Mouse (Mus musculus): ENCODE results near the gene Gm20388. TPM values are rescaled to one million over a fixed set of nuclear protein-coding genes. Genes with fewer than 3 reads are reported as not detected.

Gm20388 gene
- polyA plus RNA-seq, 1 experiment from 2014 or later, result not detected

- Histone ChIP-seq H3K27ac (replicated peaks in 1 of 2; ENCODE audit: control insufficient read depth in 1 of 2, insufficient read depth in 1 of 2, low read depth in 2 of 2, low read length in 2 of 2) (peak overlapping the region; percentile 2 to 8; a peak in 1 of 4 replicates), H3K4me1 (ENCODE audit: control insufficient read depth in 2 of 2, insufficient read depth in 2 of 2, low read length in 2 of 2) (peaks cover 76 to 82% of the 10 kb centered on the region in 2 experiments), H3K4me3 (ENCODE audit: control insufficient read depth in 1 of 2, insufficient read depth in 1 of 2, low read depth in 1 of 2, low read length in 2 of 2) (no peak overlapping the region), H3K9ac (ENCODE audit: low read length) (peak overlapping the region; percentile 4; the same call in 1 of the 2 replicates), H3K4me2 (ENCODE audit: low read length) (no peak overlapping the region), H3K27me3 (ENCODE audit: control insufficient read depth, insufficient read depth, low read length) (no peaks in the 10 kb centered on the region), H3K9me3 (ENCODE audit: control insufficient read depth, low read length) (no peaks in the 10 kb centered on the region), H3K36me3 (ENCODE audit: control insufficient read depth, insufficient read depth, low read length) (no peaks in the 10 kb centered on the region)
- no peak for ATAC-seq (ENCODE audit: insufficient number of reproducible peaks, insufficient read depth, low FRiP score, low read depth)
- WGBS, result 55% methylated on average over 16 of the region's 16 CpGs
Measured at GRCm38 (mm10) chr8:120493508-120494464, 583.1 kb downstream of the Gm20388 start.

- H3K4me1 ChIP-seq (ENCODE audit: control insufficient read depth in 2 of 2, insufficient read depth in 2 of 2, low read length in 2 of 2), result peaks cover 78 to 88% of the 10 kb centered on the region in 2 experiments
- H3K4me3 ChIP-seq (ENCODE audit: control insufficient read depth in 1 of 2, insufficient read depth in 1 of 2, low read depth in 1 of 2, low read length in 2 of 2), result no peak overlapping the region
- 13% methylated on average over 14 of the region's 15 CpGs for WGBS
- H3K27ac ChIP-seq (replicated peaks in 1 of 2; ENCODE audit: control insufficient read depth in 1 of 2, insufficient read depth in 1 of 2, low read depth in 2 of 2, low read length in 2 of 2), result peak overlapping the region; percentile 29 to 61
- ATAC-seq (ENCODE audit: insufficient number of reproducible peaks, insufficient read depth, low FRiP score, low read depth), result 0 out of 2 replicates have a peak, but pooled peaks have one; percentile 6
- H3K27me3 ChIP-seq (ENCODE audit: control insufficient read depth, insufficient read depth, low read length), result no peaks in the 10 kb centered on the region
- H3K36me3 ChIP-seq (ENCODE audit: control insufficient read depth, insufficient read depth, low read length), result no peaks in the 10 kb centered on the region
- H3K9ac ChIP-seq (ENCODE audit: low read length), result peak overlapping the region; percentile 61; the same call in 1 of the 2 replicates
- H3K4me2 ChIP-seq (ENCODE audit: low read length), result peak overlapping the region; percentile 40
- H3K9me3 ChIP-seq (ENCODE audit: control insufficient read depth, low read length), result no peaks in the 10 kb centered on the region
Measured at GRCm38 (mm10) chr8:120494903-120495302, 584.3 kb downstream of the Gm20388 start.

DNA sequence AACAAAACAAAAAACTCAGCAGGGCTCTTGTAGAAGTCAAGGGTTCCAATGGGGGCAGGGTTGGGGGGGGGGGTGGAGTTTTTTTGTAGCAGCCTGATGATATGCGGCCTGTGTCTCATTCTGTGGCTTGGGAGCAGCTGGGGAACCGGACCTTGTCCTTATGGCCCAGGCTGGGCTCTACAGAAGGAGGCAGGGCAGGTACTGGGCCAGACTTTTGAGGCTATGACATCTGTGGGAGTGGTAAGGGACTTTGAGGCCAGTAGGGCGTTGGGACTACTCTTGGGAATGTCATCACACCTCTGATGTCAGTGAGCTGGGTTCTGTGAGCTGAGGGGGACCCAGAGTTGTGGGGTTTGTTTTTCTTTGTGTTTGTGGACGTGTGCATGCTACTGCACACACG lies 584.8 kb downstream of the Gm20388 start:
- Histone ChIP-seq H3K36me3 (ENCODE audit: control insufficient read depth, insufficient read depth, low read length) (no peaks in the 10 kb centered on the region), H3K27ac (replicated peaks in 1 of 2; ENCODE audit: control insufficient read depth in 1 of 2, insufficient read depth in 1 of 2, low read depth in 2 of 2, low read length in 2 of 2) (peak overlapping the region in 1 of 2 experiments; percentile 61; a peak in 2 of 4 replicates), H3K4me1 (ENCODE audit: control insufficient read depth in 2 of 2, insufficient read depth in 2 of 2, low read length in 2 of 2) (peaks cover 76 to 88% of the 10 kb centered on the region in 2 experiments), H3K4me2 (ENCODE audit: low read length) (peak overlapping the region; percentile 40; the same call in 1 of the 2 replicates), H3K4me3 (ENCODE audit: control insufficient read depth in 1 of 2, insufficient read depth in 1 of 2, low read depth in 1 of 2, low read length in 2 of 2) (no peak overlapping the region), H3K9ac (ENCODE audit: low read length) (no peak overlapping the region; the same call in 1 of the 2 replicates), H3K27me3 (ENCODE audit: control insufficient read depth, insufficient read depth, low read length) (no peaks in the 10 kb centered on the region), H3K9me3 (ENCODE audit: control insufficient read depth, low read length) (no peaks in the 10 kb centered on the region)
- 71% methylated on average over 5 of the region's 5 CpGs for WGBS
- ATAC-seq (ENCODE audit: insufficient number of reproducible peaks, insufficient read depth, low FRiP score, low read depth), result no peak

GRCm38 (mm10) chr8:120496478-120496877 lies 585.8 kb downstream of the Gm20388 start:
- Histone ChIP-seq H3K9ac (ENCODE audit: low read length) (no peak overlapping the region), H3K4me1 (ENCODE audit: control insufficient read depth in 2 of 2, insufficient read depth in 2 of 2, low read length in 2 of 2) (peaks cover 70 to 88% of the 10 kb centered on the region in 2 experiments), H3K27me3 (ENCODE audit: control insufficient read depth, insufficient read depth, low read length) (no peaks in the 10 kb centered on the region), H3K4me3 (ENCODE audit: control insufficient read depth in 1 of 2, insufficient read depth in 1 of 2, low read depth in 1 of 2, low read length in 2 of 2) (no peak overlapping the region), H3K36me3 (ENCODE audit: control insufficient read depth, insufficient read depth, low read length) (no peaks in the 10 kb centered on the region), H3K9me3 (ENCODE audit: control insufficient read depth, low read length) (no peaks in the 10 kb centered on the region), H3K27ac (replicated peaks in 1 of 2; ENCODE audit: control insufficient read depth in 1 of 2, insufficient read depth in 1 of 2, low read depth in 2 of 2, low read length in 2 of 2) (no peak overlapping the region), H3K4me2 (ENCODE audit: low read length) (no peak overlapping the region)
- WGBS, result 97% methylated on average over 15 of the region's 15 CpGs
- ATAC-seq (ENCODE audit: insufficient number of reproducible peaks, insufficient read depth, low FRiP score, low read depth), result no peak

DNA sequence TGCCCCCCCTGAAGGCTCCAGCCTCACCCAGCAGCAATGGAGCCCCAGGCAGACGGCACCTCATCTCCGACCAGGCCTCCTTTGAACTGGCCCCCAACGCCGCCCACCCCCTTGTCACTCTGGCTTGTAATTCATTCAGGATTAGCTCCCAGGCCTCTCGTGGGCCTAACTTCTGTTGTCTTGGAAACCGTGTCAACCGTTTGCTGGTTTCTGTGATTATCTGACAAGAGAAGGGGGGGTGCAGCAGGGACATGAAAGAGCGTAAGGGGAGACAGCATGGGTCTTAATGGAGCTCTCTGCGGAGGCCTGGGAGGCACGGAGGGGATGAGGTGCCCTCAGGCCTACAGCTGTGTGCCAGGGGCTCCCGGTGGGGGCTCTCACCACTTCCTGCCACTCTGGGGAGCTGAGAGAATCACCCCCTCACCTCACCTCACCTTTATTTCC lies 586.9 kb downstream of the Gm20388 start:
- ATAC-seq (ENCODE audit: insufficient number of reproducible peaks, insufficient read depth, low FRiP score, low read depth), result no peak
- no peaks in the 10 kb centered on the region for H3K36me3 ChIP-seq (ENCODE audit: control insufficient read depth, insufficient read depth, low read length)
- H3K4me1 ChIP-seq (ENCODE audit: control insufficient read depth in 2 of 2, insufficient read depth in 2 of 2, low read length in 2 of 2), result peaks cover 62 to 82% of the 10 kb centered on the region in 2 experiments
- H3K27me3 ChIP-seq (ENCODE audit: control insufficient read depth, insufficient read depth, low read length), result no peaks in the 10 kb centered on the region
- H3K9ac ChIP-seq (ENCODE audit: low read length), result peak overlapping the region; percentile 71
- H3K9me3 ChIP-seq (ENCODE audit: control insufficient read depth, low read length), result no peaks in the 10 kb centered on the region
- no peak overlapping the region for H3K4me3 ChIP-seq (ENCODE audit: control insufficient read depth in 1 of 2, insufficient read depth in 1 of 2, low read depth in 1 of 2, low read length in 2 of 2)
- peak overlapping the region; percentile 75 for H3K4me2 ChIP-seq (ENCODE audit: low read length)
- H3K27ac ChIP-seq (replicated peaks in 1 of 2; ENCODE audit: control insufficient read depth in 1 of 2, insufficient read depth in 1 of 2, low read depth in 2 of 2, low read length in 2 of 2), result peak overlapping the region; percentile 96 to 98
- 37% methylated on average over 11 of the region's 11 CpGs for WGBS

GRCm38 (mm10) chr8:120498349-120498831 lies 587.7 kb downstream of the Gm20388 start:
- Histone ChIP-seq H3K9ac (ENCODE audit: low read length) (peak overlapping the region; percentile 71), H3K4me3 (ENCODE audit: control insufficient read depth in 1 of 2, insufficient read depth in 1 of 2, low read depth in 1 of 2, low read length in 2 of 2) (peak overlapping the region; percentile 30 to 45), H3K4me2 (ENCODE audit: low read length) (peak overlapping the region; percentile 75), H3K27me3 (ENCODE audit: control insufficient read depth, insufficient read depth, low read length) (no peaks in the 10 kb centered on the region), H3K9me3 (ENCODE audit: control insufficient read depth, low read length) (no peaks in the 10 kb centered on the region), H3K27ac (replicated peaks in 1 of 2; ENCODE audit: control insufficient read depth in 1 of 2, insufficient read depth in 1 of 2, low read depth in 2 of 2, low read length in 2 of 2) (peak overlapping the region; percentile 96 to 98), H3K4me1 (ENCODE audit: control insufficient read depth in 2 of 2, insufficient read depth in 2 of 2, low read length in 2 of 2) (peaks cover 56 to 82% of the 10 kb centered on the region in 2 experiments), H3K36me3 (ENCODE audit: control insufficient read depth, insufficient read depth, low read length) (no peaks in the 10 kb centered on the region)
- WGBS, result 0% methylated on average over 4 of the region's 4 CpGs
- ATAC-seq (ENCODE audit: insufficient number of reproducible peaks, insufficient read depth, low FRiP score, low read depth), result peak; percentile 76

DNA sequence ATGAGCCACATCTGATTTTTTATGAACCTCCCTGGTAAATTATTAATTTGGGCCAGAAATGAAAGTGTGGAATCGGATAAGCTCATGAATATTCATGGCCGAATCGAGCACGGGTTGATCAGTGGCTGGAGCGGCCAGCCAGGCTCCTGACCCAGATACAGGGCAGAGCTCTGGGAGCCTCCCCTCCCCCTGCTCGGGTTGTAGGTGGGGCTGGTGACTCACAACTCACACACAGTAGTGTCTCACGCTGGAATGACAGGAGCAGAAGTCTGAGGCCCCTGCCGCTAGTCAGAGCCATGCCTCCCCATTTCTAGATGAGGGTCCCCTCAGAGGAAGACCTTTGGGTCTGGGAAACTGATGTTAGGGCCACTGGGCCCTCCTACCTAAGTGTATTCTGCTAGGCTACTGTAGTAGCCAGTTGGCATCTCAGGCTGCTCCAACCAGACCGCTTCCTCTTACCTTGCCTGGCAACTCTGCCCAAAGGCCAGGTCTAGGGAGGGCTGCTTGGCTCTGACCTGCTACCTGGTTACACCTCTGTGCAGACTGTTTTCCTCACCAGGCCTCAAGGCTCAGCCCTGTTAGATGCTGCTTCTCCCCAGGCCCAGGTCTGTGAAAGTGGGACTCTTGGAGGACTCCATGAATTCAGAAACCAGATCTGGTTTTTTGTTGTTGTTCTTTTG lies 588.4 kb downstream of the Gm20388 start:
- H3K9ac ChIP-seq (ENCODE audit: low read length), result peak overlapping the region; percentile 71
- WGBS, result 11% methylated on average over 9 of the region's 9 CpGs
- peak; percentile 66 for ATAC-seq (ENCODE audit: insufficient number of reproducible peaks, insufficient read depth, low FRiP score, low read depth)
- H3K27me3 ChIP-seq (ENCODE audit: control insufficient read depth, insufficient read depth, low read length), result no peaks in the 10 kb centered on the region
- H3K4me1 ChIP-seq (ENCODE audit: control insufficient read depth in 2 of 2, insufficient read depth in 2 of 2, low read length in 2 of 2), result peaks cover 52 to 80% of the 10 kb centered on the region in 2 experiments
- peak overlapping the region; percentile 75 for H3K4me2 ChIP-seq (ENCODE audit: low read length)
- H3K36me3 ChIP-seq (ENCODE audit: control insufficient read depth, insufficient read depth, low read length), result no peaks in the 10 kb centered on the region
- H3K9me3 ChIP-seq (ENCODE audit: control insufficient read depth, low read length), result no peaks in the 10 kb centered on the region
- peak overlapping the region; percentile 30 to 45 for H3K4me3 ChIP-seq (ENCODE audit: control insufficient read depth in 1 of 2, insufficient read depth in 1 of 2, low read depth in 1 of 2, low read length in 2 of 2)
- peak overlapping the region; percentile 96 to 98 for H3K27ac ChIP-seq (replicated peaks in 1 of 2; ENCODE audit: control insufficient read depth in 1 of 2, insufficient read depth in 1 of 2, low read depth in 2 of 2, low read length in 2 of 2)

Data from heart, embryonic 14.5 days (tissue).